Mouse (Mus musculus) MEL (cell line): Measurements from ENCODE around the gene Ston1. TPM values are rescaled to one million over a fixed set of nuclear protein-coding genes. Genes with fewer than 3 reads are reported as not detected.

ENCODE experiments used
- DNase-seq: peaks from one replicate; pipeline ENCODE4 v3.0.0; 2011; ENCODE audit warnings: low read depth, low spot score
- H3K27ac ChIP-seq: 2 replicates; pipeline ENCODE4 v1.5.1; 2012; ENCODE audit warnings: low read depth, mild to moderate bottlenecking, control low read depth, low read length, moderate library complexity; ENCODE audit not compliant: control insufficient read depth
- H3K27me3 ChIP-seq, 2 experiments: fragments of 150-350 bp in 1 of 2; sonication (generic) in 1 of 2; 2 replicates each; pipeline ENCODE4 v1.6.1; 2012; ENCODE audit warnings: low read length in 2 of 2, mild to moderate bottlenecking in 2 of 2, improper control_type of control experiment in 1 of 2, moderate library complexity in 1 of 2; ENCODE audit not compliant: insufficient read depth in 2 of 2, control insufficient read depth in 1 of 2
- H3K36me3 ChIP-seq, 2 experiments: 2 replicates each; pipeline ENCODE4 v1.6.1; 2012 to 2014; ENCODE audit warnings: low read length in 2 of 2, improper control_type of control experiment in 1 of 2, inconsistent platforms in 1 of 2, mild to moderate bottlenecking in 1 of 2; ENCODE audit not compliant: insufficient read depth in 2 of 2, control insufficient read depth in 1 of 2
- H3K4me1 ChIP-seq, 2 experiments: fragments of 150-350 bp in 1 of 2; sonication (generic) in 1 of 2; 2 replicates each; pipeline ENCODE4 v1.6.1; 2012; ENCODE audit warnings: low read length in 2 of 2, improper control_type of control experiment in 1 of 2, mild to moderate bottlenecking in 1 of 2; ENCODE audit not compliant: insufficient read depth in 2 of 2, control insufficient read depth in 1 of 2
- H3K4me3 ChIP-seq, 2 experiments: fragments of 150-350 bp in 1 of 2; sonication (generic) in 1 of 2; 2 replicates each; pipeline ENCODE4 v1.5.1; 2012; ENCODE audit warnings: low read depth in 2 of 2, low read length in 2 of 2, mild to moderate bottlenecking in 2 of 2, moderate library complexity in 2 of 2, control low read depth in 1 of 2, improper control_type of control experiment in 1 of 2; ENCODE audit not compliant: control insufficient read depth in 1 of 2, insufficient read depth in 1 of 2
- H3K79me2 ChIP-seq: 2 replicates; pipeline ENCODE4 v1.6.1; 2012; ENCODE audit warnings: mild to moderate bottlenecking, low read length, moderate library complexity; ENCODE audit not compliant: control insufficient read depth, poor library complexity, insufficient read depth
- H3K9ac ChIP-seq: 2 replicates; pipeline ENCODE4 v1.6.1; 2012; ENCODE audit warnings: low read depth, mild to moderate bottlenecking, control low read depth, low read length, moderate library complexity; ENCODE audit not compliant: control insufficient read depth, poor library complexity, severe bottlenecking
- H3K9me3 ChIP-seq: fragments of 150-350 bp; sonication (generic); replicated peaks from 2 replicates; pipeline ENCODE4 v1.6.1; 2012; ENCODE audit warnings: mild to moderate bottlenecking, low read length, improper control_type of control experiment, moderate library complexity; ENCODE audit not compliant: insufficient read depth
- BHLHE40 ChIP-seq: IDR thresholded peaks from 2 replicates; pipeline ENCODE4 v1.6.1; 2012; ENCODE audit warnings: low read depth, mild to moderate bottlenecking, inconsistent platforms, low read length, improper control_type of control experiment, borderline replicate concordance
- CHD1 ChIP-seq: IDR thresholded peaks from 2 replicates; pipeline ENCODE4 v1.6.1; 2012; ENCODE audit warnings: low read depth, mild to moderate bottlenecking, inconsistent platforms, low read length, improper control_type of control experiment
- CTCF ChIP-seq, 3 experiments: IDR thresholded peaks in 2 of 3; conservative IDR thresholded peaks in 1 of 3; 2 replicates each; pipeline ENCODE4 v1.5.1; 2011 to 2012; ENCODE audit warnings: low read length in 3 of 3, low read depth in 2 of 3, mild to moderate bottlenecking in 2 of 3, improper control_type of control experiment in 1 of 3, inconsistent platforms in 1 of 3, mixed read lengths in 1 of 3, moderate library complexity in 1 of 3; ENCODE audit not compliant: control insufficient read depth in 1 of 3, insufficient read depth in 1 of 3, poor library complexity in 1 of 3, severe bottlenecking in 1 of 3
- E2F4 ChIP-seq: IDR thresholded peaks from 2 replicates; pipeline ENCODE4 v1.6.1; 2011; ENCODE audit warnings: low read depth, low read length, improper control_type of control experiment, borderline replicate concordance
- HCFC1 ChIP-seq: IDR thresholded peaks from 2 replicates; pipeline ENCODE4 v1.6.1; 2012; ENCODE audit warnings: low read depth, mild to moderate bottlenecking, inconsistent platforms, low read length, improper control_type of control experiment, moderate library complexity
- JUND ChIP-seq: IDR thresholded peaks from 2 replicates; pipeline ENCODE4 v1.6.1; 2011; ENCODE audit warnings: low read depth, mild to moderate bottlenecking, improper control_type of control experiment, low read length
- KAT2A ChIP-seq: conservative IDR thresholded peaks from 2 replicates; pipeline ENCODE4 v1.6.1; 2012; ENCODE audit warnings: low read depth, low read length, improper control_type of control experiment, inconsistent platforms
- MAFK ChIP-seq: IDR thresholded peaks from 2 replicates; pipeline ENCODE4 v1.6.1; 2011; ENCODE audit warnings: low read depth, mild to moderate bottlenecking, low read length, improper control_type of control experiment, borderline replicate concordance
- MAX ChIP-seq: IDR thresholded peaks from 2 replicates; pipeline ENCODE4 v1.6.1; 2011; ENCODE audit warnings: low read length, improper control_type of control experiment
- MEF2A ChIP-seq: IDR thresholded peaks from 2 replicates; pipeline ENCODE4 v1.6.1; 2014; ENCODE audit warnings: low read depth, mild to moderate bottlenecking, inconsistent platforms, low read length, improper control_type of control experiment; ENCODE audit not compliant: poor library complexity, insufficient replicate concordance, severe bottlenecking; ENCODE audit errors: extremely low read depth
- MXI1 ChIP-seq: IDR thresholded peaks from 2 replicates; pipeline ENCODE4 v1.6.1; 2011; ENCODE audit warnings: mild to moderate bottlenecking, low read depth, low read length, improper control_type of control experiment
- MYB ChIP-seq: IDR thresholded peaks from 2 replicates; pipeline ENCODE4 v1.6.1; 2011; ENCODE audit warnings: mild to moderate bottlenecking, low read depth, low read length, improper control_type of control experiment
- MYC ChIP-seq: IDR thresholded peaks from 2 replicates; pipeline ENCODE4 v1.6.1; 2011; ENCODE audit warnings: low read depth, mild to moderate bottlenecking, low read length, improper control_type of control experiment, moderate library complexity
- NELFE ChIP-seq: IDR thresholded peaks from 2 replicates; pipeline ENCODE4 v1.6.1; 2011; ENCODE audit warnings: low read depth, low read length, improper control_type of control experiment
- NRF1 ChIP-seq: IDR thresholded peaks from 2 replicates; pipeline ENCODE4 v1.6.1; 2014; ENCODE audit warnings: low read depth, mild to moderate bottlenecking, inconsistent platforms, low read length, improper control_type of control experiment, moderate library complexity; ENCODE audit not compliant: poor library complexity, insufficient read depth, severe bottlenecking
- POLR2AphosphoS2 ChIP-seq: IDR thresholded peaks from 2 replicates; pipeline ENCODE4 v1.6.1; 2011; ENCODE audit warnings: low read length, improper control_type of control experiment
- RCOR1 ChIP-seq: IDR thresholded peaks from 2 replicates; pipeline ENCODE4 v1.6.1; 2012; ENCODE audit warnings: low read depth, mild to moderate bottlenecking, inconsistent platforms, low read length, improper control_type of control experiment
- SIN3A ChIP-seq: IDR thresholded peaks from 2 replicates; pipeline ENCODE4 v1.6.1; 2012; ENCODE audit warnings: low read length, improper control_type of control experiment, inconsistent platforms
- TBP ChIP-seq: IDR thresholded peaks from 2 replicates; pipeline ENCODE4 v1.8.0; 2011; ENCODE audit warnings: low read depth, low read length, improper control_type of control experiment
- USF1 ChIP-seq: IDR thresholded peaks from 2 replicates; pipeline ENCODE4 v1.6.1; 2014; ENCODE audit warnings: low read depth, mild to moderate bottlenecking, inconsistent platforms, low read length, improper control_type of control experiment, moderate library complexity
- ZNF384 ChIP-seq: IDR thresholded peaks from 2 replicates; pipeline ENCODE4 v1.6.1; 2012; ENCODE audit warnings: low read depth, mild to moderate bottlenecking, inconsistent platforms, low read length, improper control_type of control experiment
- polyA plus RNA-seq, 2 experiments: library from polyadenylated mRNA; stranded (reverse) in 1 of 2; unstranded in 1 of 2; fragments of >175 nt in 1 of 2; fragments of >200 nt in 1 of 2; gene quantifications; 2 replicates each; pipeline versions ENCODE4 v1.2.1 to v1.2.4; 2012; ENCODE audit warnings: low replicate concordance in 2 of 2, low read depth in 1 of 2; ENCODE audit not compliant: insufficient read length in 2 of 2, insufficient read depth in 1 of 2, missing spikeins in 1 of 2
- total RNA-seq: library from RNA; depleted of rRNA; stranded (reverse); fragments of 300-350 nt; gene quantifications from 2 replicates; pipeline ENCODE4 v1.2.3, GENCODE M21; 2012

Ston1 gene
- total and polyA plus RNA-seq, 3 experiments: 0.39 to 4.9 TPM; not detected in 1

GRCm38 (mm10) chr17:88614733-88615132, 17.2 kb downstream of the Ston1 start:
- H3K9me3 ChIP-seq: no peaks in the 10 kb centered on the region
- no peaks in the 10 kb centered on the region for H3K36me3 ChIP-seq
- H3K27ac ChIP-seq: no peak overlapping the region
- no peak for DNase-seq
- H3K27me3 ChIP-seq: no peaks in the 10 kb centered on the region
- H3K4me1 ChIP-seq: no peaks in the 10 kb centered on the region
- TF ChIP-seq ZNF384 (no peak), MXI1 (no peak), KAT2A (no peak), NELFE (no peak), USF1 (no peak), JUND (no peak), CHD1 (no peak), E2F4 (no peak), HCFC1 (no peak), POLR2AphosphoS2 (no peak), MAFK (no peak), MEF2A (no peak), MYB (no peak), NRF1 (no peak), SIN3A (no peak), RCOR1 (no peak), BHLHE40 (no peak), TBP (no peak)
- no peaks in the 10 kb centered on the region for H3K79me2 ChIP-seq
- no peak overlapping the region for H3K9ac ChIP-seq
- no peak overlapping the region for H3K4me3 ChIP-seq

GRCm38 (mm10) chr17:88615492-88616155, 18.1 kb downstream of the Ston1 start:
- no peaks in the 10 kb centered on the region for H3K4me1 ChIP-seq
- no peaks in the 10 kb centered on the region for H3K36me3 ChIP-seq
- H3K27me3 ChIP-seq: no peaks in the 10 kb centered on the region
- H3K9ac ChIP-seq: no peak overlapping the region
- no peak overlapping the region for H3K27ac ChIP-seq
- H3K9me3 ChIP-seq: no peaks in the 10 kb centered on the region
- no peak for DNase-seq
- no peaks in the 10 kb centered on the region for H3K79me2 ChIP-seq
- no peak overlapping the region for H3K4me3 ChIP-seq
- TF ChIP-seq KAT2A (no peak), MAX (no peak), MEF2A (no peak), MYC (no peak), CTCF (IDR thresholded peaks at IDR 0.05 in 2 of 3, conservative IDR thresholded peaks at IDR 0.05 in 1 of 3; ENCODE audit: control insufficient read depth in 1 of 3, insufficient read depth in 1 of 3, low read depth in 2 of 3, low read length in 3 of 3, poor library complexity in 1 of 3, severe bottlenecking in 1 of 3) (no peak)
